Mouse (Mus musculus) myocyte (in vitro differentiated cells): ENCODE results near the gene St5. TPM values are rescaled to one million over a fixed set of nuclear protein-coding genes. Genes with fewer than 3 reads are reported as not detected.

Experiments used
- H3K27me3 ChIP-seq: one replicate; pipeline ENCODE4 v1.6.1; 2011; ENCODE audit not compliant: control insufficient read depth, insufficient read depth, insufficient read length
- H3K36me3 ChIP-seq: one replicate; pipeline ENCODE4 v1.6.1; 2011; ENCODE audit not compliant: control insufficient read depth, insufficient read depth
- H3K4me2 ChIP-seq: one replicate; pipeline ENCODE4 v1.6.1; 2011; ENCODE audit warnings: low read depth, control low read depth
- H3K4me3 ChIP-seq: one replicate; pipeline ENCODE4 v1.5.1; 2011; ENCODE audit warnings: mild to moderate bottlenecking, control low read depth, moderate library complexity
- H3K79me2 ChIP-seq: one replicate; pipeline ENCODE4 v1.6.1; 2011; ENCODE audit not compliant: control insufficient read depth, insufficient read depth
- H3ac ChIP-seq: one replicate; pipeline ENCODE4 v1.6.1; 2011; ENCODE audit not compliant: control insufficient read depth, insufficient read length
- CEBPB ChIP-seq: IDR thresholded peaks from 2 replicates; pipeline ENCODE4 v1.6.1; 2011; ENCODE audit warnings: mild to moderate bottlenecking, moderate library complexity; ENCODE audit not compliant: poor library complexity, insufficient read depth, severe bottlenecking
- E2F4 ChIP-seq: IDR thresholded peaks from one replicate; pipeline ENCODE4 v1.6.1; 2011; ENCODE audit warnings: mild to moderate bottlenecking, control low read depth, moderate library complexity; ENCODE audit not compliant: insufficient read depth
- MAX ChIP-seq: IDR thresholded peaks from one replicate; pipeline ENCODE4 v1.6.1; 2011; ENCODE audit warnings: low read depth, mild to moderate bottlenecking, control low read depth
- MYOD1 ChIP-seq, 3 experiments: IDR thresholded peaks; one replicate each; pipeline ENCODE4 v1.6.1; 2011; ENCODE audit warnings: control low read depth in 2 of 3, low read depth in 2 of 3, mild to moderate bottlenecking in 2 of 3, moderate library complexity in 1 of 3; ENCODE audit not compliant: insufficient read length in 2 of 3, control insufficient read depth in 1 of 3
- MYOG ChIP-seq, 3 experiments: IDR thresholded peaks; one replicate each; pipeline ENCODE4 v1.6.1; 2011; ENCODE audit warnings: control low read depth in 2 of 3, low read depth in 2 of 3, mild to moderate bottlenecking in 2 of 3; ENCODE audit not compliant: insufficient read length in 2 of 3, control insufficient read depth in 1 of 3, insufficient read depth in 1 of 3
- POLR2A ChIP-seq: IDR thresholded peaks from one replicate; pipeline ENCODE4 v1.6.1; 2011; ENCODE audit warnings: low read depth, mild to moderate bottlenecking, control low read depth, moderate library complexity; ENCODE audit not compliant: insufficient read length
- POLR2AphosphoS2 ChIP-seq: IDR thresholded peaks from one replicate; pipeline ENCODE4 v1.6.1; 2011; ENCODE audit warnings: low read depth, control low read depth; ENCODE audit not compliant: insufficient read length
- REST ChIP-seq: IDR thresholded peaks from one replicate; pipeline ENCODE4 v1.6.1; 2011; ENCODE audit warnings: mild to moderate bottlenecking, control low read depth, moderate library complexity; ENCODE audit not compliant: insufficient read depth, insufficient read length
- SRF ChIP-seq: IDR thresholded peaks from one replicate; pipeline ENCODE4 v1.6.1; 2011; ENCODE audit warnings: low read depth; ENCODE audit not compliant: control insufficient read depth, insufficient read length
- TCF12 ChIP-seq: IDR thresholded peaks from one replicate; pipeline ENCODE4 v1.6.1; 2011; ENCODE audit warnings: mild to moderate bottlenecking, control low read depth; ENCODE audit not compliant: poor library complexity, insufficient read depth, severe bottlenecking
- TCF3 ChIP-seq: IDR thresholded peaks from one replicate; pipeline ENCODE4 v1.6.1; 2011; ENCODE audit warnings: low read depth, control low read depth; ENCODE audit not compliant: insufficient read length
- USF1 ChIP-seq: IDR thresholded peaks from one replicate; pipeline ENCODE4 v1.6.1; 2011; ENCODE audit warnings: low read depth, mild to moderate bottlenecking, control low read depth, moderate library complexity
- polyA plus RNA-seq: library from polyadenylated mRNA; unstranded; fragments of >200 nt; fragmentation: generic; extraction: Trizol; gene quantifications from one replicate; pipeline ENCODE4 v1.2.1, GENCODE M21; 2012; ENCODE audit warnings: missing spikeins

St5 gene
- polyA plus RNA-seq, 1 experiment = 34.1 TPM

DNA sequence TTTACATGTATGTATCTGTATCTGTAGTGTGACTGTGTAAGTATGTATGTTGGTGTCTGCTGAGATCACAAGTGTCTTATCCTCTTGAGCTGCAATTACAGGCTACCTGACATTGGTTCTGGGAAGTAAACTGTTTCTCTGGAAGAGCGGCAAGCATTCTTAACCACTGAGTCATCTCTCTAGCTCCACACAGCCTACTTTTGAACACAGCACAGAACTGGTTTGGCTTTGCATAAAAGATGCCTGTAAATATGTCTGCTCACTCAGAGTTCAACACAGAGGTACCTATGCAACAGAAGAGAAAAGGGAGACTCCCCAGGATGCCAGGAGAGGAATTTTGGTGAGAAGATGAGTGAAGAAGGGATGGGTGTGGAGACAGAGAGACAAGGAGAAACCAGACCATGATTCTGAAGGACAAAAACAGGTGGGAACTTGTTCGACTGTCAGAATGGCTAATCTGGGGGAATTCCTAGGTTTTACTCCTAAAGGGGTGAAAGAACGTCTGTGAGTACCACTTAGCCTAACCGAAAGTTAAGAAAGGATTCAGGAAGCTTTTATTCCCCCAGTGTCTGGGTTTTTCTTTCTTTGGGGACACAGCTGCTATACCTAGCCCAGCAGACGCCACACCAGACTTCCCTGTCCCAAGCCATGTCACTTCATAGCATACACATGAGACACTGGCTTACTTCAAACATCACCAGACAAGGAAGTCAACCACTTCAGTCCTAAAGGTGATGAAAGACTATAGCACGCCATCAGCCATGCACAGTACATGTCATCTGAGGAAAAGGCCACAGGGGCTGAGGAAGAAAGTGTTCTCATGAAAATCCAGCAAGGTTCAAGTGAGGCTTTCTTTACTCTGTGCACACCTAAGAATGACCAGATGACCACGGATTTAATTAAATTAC is 73.3 kb downstream of the St5 start:
- no peak overlapping the region for H3ac ChIP-seq
- H3K4me2 ChIP-seq = peak overlapping the region; percentile 73
- no peaks in the 10 kb centered on the region for H3K36me3 ChIP-seq
- H3K4me3 ChIP-seq = no peak overlapping the region
- no peaks in the 10 kb centered on the region for H3K27me3 ChIP-seq
- peaks cover 83% of the 10 kb centered on the region for H3K79me2 ChIP-seq
- TF ChIP-seq E2F4 (no peak), MYOD1 (IDR thresholded peaks at IDR 0.05; ENCODE audit: control insufficient read depth in 1 of 3, insufficient read length in 2 of 3, low read depth in 2 of 3) (peak in 2 of 3 experiments; percentile 62 to 64)

DNA sequence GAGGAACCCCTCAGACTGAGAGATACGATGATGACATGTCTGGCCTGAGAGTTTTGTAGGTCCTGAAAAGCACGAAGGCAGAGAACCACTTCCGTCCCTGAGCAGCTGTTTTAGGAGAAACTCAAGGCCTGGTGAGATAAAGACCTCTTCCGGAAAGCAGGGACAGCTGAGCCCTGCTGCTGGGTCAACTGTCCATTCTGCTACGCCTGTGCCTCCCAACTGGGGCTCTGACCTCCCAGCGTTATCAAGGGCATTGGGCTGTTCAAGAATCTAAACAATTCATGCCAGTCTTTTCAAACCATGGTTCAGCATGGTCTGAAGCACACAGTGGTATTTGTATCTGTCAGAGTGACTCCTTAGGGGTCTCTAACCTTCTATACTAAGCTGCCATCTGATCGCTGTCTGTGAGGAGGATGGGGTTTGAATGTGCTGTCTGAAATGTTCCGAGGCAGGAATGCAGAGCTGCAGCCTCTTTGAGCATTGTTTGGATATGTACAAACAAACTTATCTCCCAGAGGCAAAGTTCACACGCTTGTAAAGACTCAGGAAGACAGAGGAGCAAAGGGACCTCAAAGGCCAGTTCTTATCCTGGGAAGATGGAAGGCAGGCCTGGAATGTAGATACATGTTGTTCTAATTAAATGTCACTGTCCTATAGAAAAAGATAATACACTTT is 74.3 kb downstream of the St5 start:
- H3K27me3 ChIP-seq = no peaks in the 10 kb centered on the region
- H3K79me2 ChIP-seq = peaks cover 83% of the 10 kb centered on the region
- TF ChIP-seq CEBPB (no peak), MYOD1 (IDR thresholded peaks at IDR 0.05; ENCODE audit: control insufficient read depth in 1 of 3, insufficient read length in 2 of 3, low read depth in 2 of 3) (peak; percentile 85 to 98 (median 94)), REST (no peak), TCF3 (peak; percentile 89), MYOG (IDR thresholded peaks at IDR 0.05; ENCODE audit: control insufficient read depth in 1 of 3, insufficient read depth in 1 of 3, insufficient read length in 2 of 3, low read depth in 2 of 3) (peak; percentile 93 to 100 (median 96)), TCF12 (peak; percentile 94)
- no peak overlapping the region for H3K4me3 ChIP-seq
- H3K4me2 ChIP-seq = peak overlapping the region; percentile 73
- no peak overlapping the region for H3ac ChIP-seq
- H3K36me3 ChIP-seq = no peaks in the 10 kb centered on the region

- H3ac ChIP-seq = no peak overlapping the region
- TF ChIP-seq SRF (no peak), POLR2AphosphoS2 (no peak), E2F4 (no peak), TCF12 (no peak), MYOD1 (IDR thresholded peaks at IDR 0.05; ENCODE audit: control insufficient read depth in 1 of 3, insufficient read length in 2 of 3, low read depth in 2 of 3) (no peak), REST (no peak), USF1 (no peak), TCF3 (no peak)
- peaks cover 83% of the 10 kb centered on the region for H3K79me2 ChIP-seq
- H3K36me3 ChIP-seq = no peaks in the 10 kb centered on the region
- H3K4me2 ChIP-seq = no peak overlapping the region
- no peak overlapping the region for H3K4me3 ChIP-seq
- H3K27me3 ChIP-seq = no peaks in the 10 kb centered on the region
These were observed 75.6 kb downstream of the St5 start for GRCm38 (mm10) chr7:109627851-109628250.

DNA sequence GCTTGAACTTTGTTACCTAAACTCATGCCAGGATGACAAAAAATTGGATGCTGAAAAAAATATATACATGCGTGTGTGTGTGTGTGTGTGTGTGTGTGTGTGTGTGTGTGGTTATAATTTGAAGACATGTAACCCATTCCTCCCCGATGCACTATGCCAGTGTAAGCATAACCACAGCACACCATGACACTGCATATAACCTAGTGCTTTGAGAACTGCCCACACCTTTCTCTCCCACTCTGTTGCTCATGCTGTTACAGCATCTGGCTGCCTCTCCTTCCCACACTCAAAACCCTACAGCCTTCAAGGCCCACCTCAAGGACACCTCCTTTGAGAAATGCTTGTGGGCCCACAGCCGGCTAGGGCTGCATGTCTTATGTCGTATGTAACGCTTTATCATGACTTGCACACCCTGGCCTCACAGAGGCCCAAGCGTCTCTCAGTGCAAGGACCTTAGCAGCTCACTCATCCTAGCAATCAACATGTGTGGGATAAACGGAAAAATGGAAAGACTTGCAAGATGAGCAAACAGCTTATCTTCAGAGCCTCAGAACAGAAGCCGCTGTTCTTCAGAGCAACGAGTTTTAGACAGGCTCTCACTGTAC is 81.1 kb downstream of the St5 start:
- H3K4me2 ChIP-seq = peak overlapping the region; percentile 36
- no peaks in the 10 kb centered on the region for H3K27me3 ChIP-seq
- TF ChIP-seq SRF (no peak), REST (no peak), POLR2A (no peak), MYOG (IDR thresholded peaks at IDR 0.05; ENCODE audit: control insufficient read depth in 1 of 3, insufficient read depth in 1 of 3, insufficient read length in 2 of 3, low read depth in 2 of 3) (no peak), TCF12 (no peak), POLR2AphosphoS2 (no peak), MAX (no peak), E2F4 (no peak), TCF3 (no peak), USF1 (no peak), CEBPB (no peak)
- no peak overlapping the region for H3K4me3 ChIP-seq
- peaks cover 99% of the 10 kb centered on the region for H3K79me2 ChIP-seq
- no peaks in the 10 kb centered on the region for H3K36me3 ChIP-seq
- no peak overlapping the region for H3ac ChIP-seq

DNA sequence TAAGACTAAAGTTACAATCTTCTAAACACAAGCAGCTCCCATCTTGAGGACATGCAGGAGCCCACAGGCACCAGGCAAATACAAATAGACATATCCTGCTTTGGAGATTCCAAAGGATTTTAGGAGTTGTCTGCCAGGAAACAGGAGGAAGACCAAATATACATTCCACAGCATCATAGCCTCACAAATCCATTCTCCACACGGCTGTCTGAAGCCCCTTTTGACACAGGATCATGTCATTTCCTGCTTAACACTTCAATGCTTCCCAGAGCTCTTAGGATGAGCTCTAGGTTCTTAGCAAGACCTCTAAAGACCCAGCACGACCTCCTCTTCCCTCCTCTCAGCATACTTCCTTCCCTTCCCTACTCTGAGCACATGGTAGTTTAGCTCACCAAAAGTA is 82.4 kb downstream of the St5 start:
- Histone ChIP-seq H3K4me2 (peak overlapping the region; percentile 35), H3ac (no peak overlapping the region), H3K79me2 (peaks cover 97% of the 10 kb centered on the region), H3K27me3 (no peaks in the 10 kb centered on the region), H3K4me3 (no peak overlapping the region), H3K36me3 (no peaks in the 10 kb centered on the region)
- TF ChIP-seq TCF12 (no peak), REST (no peak), MYOG (IDR thresholded peaks at IDR 0.05; ENCODE audit: control insufficient read depth in 1 of 3, insufficient read depth in 1 of 3, insufficient read length in 2 of 3, low read depth in 2 of 3) (no peak), POLR2A (no peak), POLR2AphosphoS2 (no peak), MAX (no peak), SRF (no peak), MYOD1 (IDR thresholded peaks at IDR 0.05; ENCODE audit: control insufficient read depth in 1 of 3, insufficient read length in 2 of 3, low read depth in 2 of 3) (no peak), E2F4 (no peak), TCF3 (no peak), CEBPB (no peak)
